Mouse (Mus musculus): ENCODE data around the gene Serpine1. TPM values are rescaled to one million over a fixed set of nuclear protein-coding genes. Genes with fewer than 3 reads are reported as not detected.

Gene Serpine1
- polyA plus RNA-seq (2012; rRNA removed): 8.6 TPM in 2 replicates

GRCm38 (mm10) chr5:137072079-137072960 is at the start of gene Serpine1:
Serpine1 (minus strand) TSS chr5:137072268.

GRCm38 (mm10) chr5:137115866-137116847 is 44.1 kb upstream of the Serpine1 start, which contains the start of gene Trim56:
Trim56 (minus strand) TSS chr5:137116209.

GRCm38 (mm10) chr5:137045402-137046323 is 26.4 kb downstream of the Serpine1 start, which contains the start of gene Ap1s1:
Ap1s1 (minus strand) TSS chr5:137046135.

GRCm38 (mm10) chr5:137026092-137026491 is 46.0 kb downstream of the Serpine1 start, which contains the start of gene Vgf:
Vgf (plus strand) TSS chr5:137026392.

Other genes with a start within 250 kb of the Serpine1 start
- 26.5 and 36.6 TPM in 2 replicates for gene Col26a1, start 189.1 kb downstream of the Serpine1 start, polyA plus RNA-seq (2012; rRNA removed)
- gene Ift22, start 164.1 kb downstream of the Serpine1 start, polyA plus RNA-seq (2012; rRNA removed): 13.1 and 17.5 TPM in 2 replicates
- gene Fis1, start 119.0 kb downstream of the Serpine1 start, polyA plus RNA-seq (2012; rRNA removed): 171 and 185 TPM in 2 replicates
- 23.7 and 29.5 TPM in 2 replicates for gene Cldn15, start 105.7 kb downstream of the Serpine1 start, polyA plus RNA-seq (2012; rRNA removed)
- 93.0 and 109 TPM in 2 replicates for gene Plod3, start 85.2 kb downstream of the Serpine1 start, polyA plus RNA-seq (2012; rRNA removed)
- gene Znhit1, start 84.2 kb downstream of the Serpine1 start, polyA plus RNA-seq (2012; rRNA removed): 80.1 and 91.0 TPM in 2 replicates
- gene Vgf, start 45.9 kb downstream of the Serpine1 start, polyA plus RNA-seq (2012; rRNA removed): 0.13 and 0.26 TPM in 2 replicates
- gene Ap1s1, start 26.1 kb downstream of the Serpine1 start, polyA plus RNA-seq (2012; rRNA removed): 44.5 and 48.4 TPM in 2 replicates
- 9.6 and 14.3 TPM in 2 replicates for gene Trim56, start 43.9 kb upstream of the Serpine1 start, polyA plus RNA-seq (2012; rRNA removed)
- gene Muc3, start 77.1 kb upstream of the Serpine1 start, polyA plus RNA-seq (2012; rRNA removed): 0.29 and 0.32 TPM in 2 replicates
- gene Muc3a, start 140.1 kb upstream of the Serpine1 start, polyA plus RNA-seq (2012; rRNA removed): 1.9 and 2.9 TPM in 2 replicates
- 1.2 and 1.3 TPM in 2 replicates for gene Ache, start 215.3 kb upstream of the Serpine1 start, polyA plus RNA-seq (2012; rRNA removed)
- gene Ufsp1, start 222.4 kb upstream of the Serpine1 start, polyA plus RNA-seq (2012; rRNA removed): 12.0 and 14.2 TPM in 2 replicates
- gene Srrt, start 235.4 kb upstream of the Serpine1 start, polyA plus RNA-seq (2012; rRNA removed): 163 and 171 TPM in 2 replicates
- 99.6 and 100.0 TPM in 2 replicates for gene Trip6, start 242.1 kb upstream of the Serpine1 start, polyA plus RNA-seq (2012; rRNA removed)

All from ovary, adult 2 months (tissue).